Mouse (Mus musculus) stomach, postnatal 0 days (tissue): Measurements from ENCODE around the gene Hs1bp3.

Experiments
- CTCF ChIP-seq: IDR thresholded peaks from 2 replicates; pipeline ENCODE4 v1.5.1; 2016; ENCODE audit warnings: antibody characterized with exemption, low read depth, mild to moderate bottlenecking, moderate library complexity
- EP300 ChIP-seq: optimal IDR thresholded peaks from 2 replicates; pipeline ENCODE3; 2016; ENCODE audit warnings: antibody characterized with exemption

DNA sequence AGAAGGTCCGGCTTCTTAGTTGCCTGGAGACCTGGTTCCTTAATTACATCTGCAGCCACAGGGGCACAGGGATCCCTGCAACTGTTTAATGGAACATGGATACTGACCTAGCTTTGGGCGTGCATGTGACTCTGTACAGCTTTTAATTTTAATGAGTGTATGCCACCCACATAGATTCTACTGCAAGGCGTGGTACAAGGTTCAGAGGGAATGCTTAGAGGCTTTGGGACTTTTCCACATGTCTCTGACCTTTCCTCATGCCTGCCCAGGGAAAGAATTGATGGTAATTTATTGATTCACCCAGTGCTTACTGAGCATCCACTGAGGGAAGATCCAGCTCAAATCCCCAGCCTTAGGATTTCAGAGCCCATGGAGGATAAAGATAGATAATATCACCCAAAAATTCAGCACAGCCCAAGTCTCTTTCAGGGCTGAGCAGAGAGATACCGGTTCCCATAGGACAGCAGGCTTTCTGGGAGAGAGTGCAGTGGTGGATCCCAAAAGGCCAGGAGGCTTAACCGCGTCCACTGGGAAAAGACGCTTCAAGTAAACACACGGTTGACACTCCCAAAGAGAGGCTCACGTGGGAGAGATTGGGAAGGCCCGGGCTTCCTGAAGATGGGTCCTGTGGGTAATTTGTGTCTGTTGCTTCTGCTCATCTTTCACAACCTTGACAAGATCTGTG is 23.5 kb downstream of the Hs1bp3 start:
- TF ChIP-seq CTCF (no peak), EP300 (no peak)
